Mouse (Mus musculus): ENCODE measurements around the gene Pdlim1. TPM values are rescaled to one million over a fixed set of nuclear protein-coding genes. Genes with fewer than 3 reads are reported as not detected.

Pdlim1 gene
- polyA plus RNA-seq, 1 experiment from 2014 or later: 494 TPM

Other genes starting within 250 kb of the Pdlim1 start
- gene Cyp2c54, start 198.0 kb downstream of the Pdlim1 start, polyA plus RNA-seq (2015; fragmentation: Nextera tagmentation; extraction: Ambion mirVana): not detected in 2 replicates
- gene Cyp2c50, start 182.2 kb downstream of the Pdlim1 start, polyA plus RNA-seq (2015; fragmentation: Nextera tagmentation; extraction: Ambion mirVana): not detected in 2 replicates
- not detected in 2 replicates for gene Cyp2c70, start 84.5 kb downstream of the Pdlim1 start, polyA plus RNA-seq (2015; fragmentation: Nextera tagmentation; extraction: Ambion mirVana)
- 15.8 and 16.1 TPM in 2 replicates for gene Sorbs1, start 241.9 kb upstream of the Pdlim1 start, polyA plus RNA-seq (2015; fragmentation: Nextera tagmentation; extraction: Ambion mirVana)

All from thymus, postnatal 0 days (tissue).